Mouse (Mus musculus): ENCODE data around the gene Nup54. TPM values are rescaled to one million over a fixed set of nuclear protein-coding genes. Genes with fewer than 3 reads are reported as not detected.
A peak's percentile ranks its signal among the peaks of the same experiment; 100 is the strongest.

The Nup54 gene
- polyA plus RNA-seq, 1 experiment from 2014 or later: 54.1 TPM

DNA sequence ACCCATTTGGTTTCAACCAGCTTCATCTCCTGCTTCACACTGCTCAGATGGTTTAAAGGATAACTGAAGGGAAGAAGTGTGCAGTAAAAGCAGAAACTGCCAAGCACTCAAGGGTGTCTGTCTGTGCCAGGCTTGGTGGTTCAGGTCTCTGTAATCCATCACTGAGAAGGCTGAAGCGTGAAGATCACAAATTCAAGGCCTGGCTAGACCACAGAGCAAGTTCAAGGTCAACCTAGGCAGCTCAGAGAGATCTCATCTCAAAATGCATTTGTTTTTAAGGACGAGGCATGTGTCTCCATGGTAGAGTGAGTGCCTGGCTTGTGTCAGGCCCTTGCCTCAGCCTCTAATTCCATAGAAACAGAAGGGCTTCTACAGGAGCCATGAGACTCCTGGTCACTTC, 10.0 kb upstream of the Nup54 start:
- Histone ChIP-seq H3K9me3 (replicated peaks) (no peaks in the 10 kb centered on the region), H3K27me3 (no peaks in the 10 kb centered on the region), H3K9ac (no peak overlapping the region), H3K4me2 (no peak overlapping the region), H3K27ac (no peak overlapping the region), H3K4me3 (replicated peaks) (no peak overlapping the region), H3K36me3 (peaks cover 43% of the 10 kb centered on the region), H3K4me1 (no peaks in the 10 kb centered on the region)
- no peak for ATAC-seq (replicated peaks; ENCODE audit: low FRiP score)
- 84% methylated on average over 2 of the region's 2 CpGs for WGBS

GRCm38 (mm10) chr5:92442914-92443313, 7.9 kb upstream of the Nup54 start:
- Histone ChIP-seq H3K4me3 (replicated peaks) (no peak overlapping the region), H3K27ac (no peak overlapping the region), H3K9me3 (replicated peaks) (no peaks in the 10 kb centered on the region), H3K4me2 (no peak overlapping the region), H3K9ac (no peak overlapping the region), H3K36me3 (peaks cover 28% of the 10 kb centered on the region), H3K27me3 (no peaks in the 10 kb centered on the region), H3K4me1 (no peaks in the 10 kb centered on the region)
- ATAC-seq (replicated peaks; ENCODE audit: low FRiP score): no peak
- WGBS: 81% methylated on average over 7 of the region's 7 CpGs

DNA sequence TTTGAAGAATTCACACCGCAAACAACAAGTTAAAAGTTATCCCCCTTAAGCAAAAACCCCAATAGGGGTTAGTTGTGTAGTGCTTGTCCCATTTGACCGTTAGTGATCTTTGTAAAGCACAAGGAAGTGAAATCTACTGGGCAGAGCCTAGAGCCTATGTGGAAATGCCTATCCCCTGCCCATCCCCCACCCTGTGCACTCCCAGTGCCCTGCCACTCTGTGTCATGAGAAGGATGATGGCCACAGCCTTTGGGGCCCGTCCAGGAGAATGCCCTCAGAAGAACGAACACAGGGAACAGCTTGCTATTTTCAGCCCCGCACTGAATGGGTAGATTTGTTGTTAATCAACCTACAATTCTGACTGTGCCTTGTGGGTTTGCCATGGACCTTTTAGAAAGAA, 6.5 kb upstream of the Nup54 start:
- Histone ChIP-seq H3K27me3 (no peaks in the 10 kb centered on the region), H3K9me3 (replicated peaks) (no peaks in the 10 kb centered on the region), H3K27ac (no peak overlapping the region), H3K36me3 (peaks cover 13% of the 10 kb centered on the region; the same call in 1 of the 2 replicates), H3K4me2 (no peak overlapping the region), H3K4me3 (replicated peaks) (no peak overlapping the region), H3K4me1 (no peaks in the 10 kb centered on the region), H3K9ac (no peak overlapping the region)
- ATAC-seq (replicated peaks; ENCODE audit: low FRiP score): no peak
- WGBS: 61% methylated on average over 5 of the region's 5 CpGs

GRCm38 (mm10) chr5:92438540-92438939, 3.5 kb upstream of the Nup54 start:
- ATAC-seq (replicated peaks; ENCODE audit: low FRiP score): no peak
- WGBS: 87% methylated on average over 8 of the region's 8 CpGs
- H3K27me3 ChIP-seq: no peaks in the 10 kb centered on the region
- no peaks in the 10 kb centered on the region for H3K9me3 ChIP-seq (replicated peaks)
- H3K4me2 ChIP-seq: no peak overlapping the region
- peaks cover 5% of the 10 kb centered on the region; the same call in 1 of the 2 replicates for H3K4me1 ChIP-seq
- no peak overlapping the region for H3K4me3 ChIP-seq (replicated peaks)
- H3K27ac ChIP-seq: no peak overlapping the region
- H3K9ac ChIP-seq: no peak overlapping the region
- H3K36me3 ChIP-seq: no peaks in the 10 kb centered on the region

DNA sequence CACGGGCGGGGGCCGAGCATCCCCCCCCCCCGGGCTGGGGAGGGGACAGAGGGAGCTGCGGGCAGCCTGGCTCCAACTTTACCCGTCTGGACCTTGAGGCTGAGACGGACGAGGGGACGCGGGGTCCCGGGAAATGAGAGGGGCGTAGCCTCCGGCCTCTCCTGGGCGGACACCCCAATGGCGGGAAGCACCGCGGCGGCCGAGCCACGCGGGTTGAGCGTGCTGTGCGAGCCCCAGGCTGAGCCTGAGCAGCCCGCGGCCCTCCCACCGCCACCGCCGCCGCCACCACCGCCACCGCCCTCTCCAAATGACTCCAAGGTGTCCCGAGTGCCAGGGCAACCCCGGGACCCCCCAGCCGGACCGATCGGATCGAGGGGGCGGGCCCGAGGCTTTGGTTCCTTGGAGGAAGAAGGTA, 441 bp downstream of the Nup54 start:
- peak overlapping the region; percentile 84 for H3K4me2 ChIP-seq
- peak overlapping the region; percentile 90 for H3K9ac ChIP-seq
- ATAC-seq (replicated peaks; ENCODE audit: low FRiP score): peak; percentile 88
- H3K4me3 ChIP-seq (replicated peaks): peak overlapping the region; percentile 86
- peaks cover 8% of the 10 kb centered on the region for H3K36me3 ChIP-seq
- under 1% methylated on average over 38 of the region's 39 CpGs for WGBS
- peaks cover 9% of the 10 kb centered on the region for H3K4me1 ChIP-seq
- no peaks in the 10 kb centered on the region for H3K9me3 ChIP-seq (replicated peaks)
- no peaks in the 10 kb centered on the region for H3K27me3 ChIP-seq
- peak overlapping the region; percentile 87 for H3K27ac ChIP-seq

- H3K27ac ChIP-seq: no peak overlapping the region
- H3K9ac ChIP-seq: peak overlapping the region; percentile 90
- under 1% methylated on average over 12 of the region's 12 CpGs for WGBS
- H3K9me3 ChIP-seq (replicated peaks): no peaks in the 10 kb centered on the region
- peaks cover 9% of the 10 kb centered on the region for H3K4me1 ChIP-seq
- no peak for ATAC-seq (replicated peaks; ENCODE audit: low FRiP score)
- H3K36me3 ChIP-seq: peaks cover 13% of the 10 kb centered on the region
- H3K4me2 ChIP-seq: peak overlapping the region; percentile 84
- H3K27me3 ChIP-seq: no peaks in the 10 kb centered on the region
- peak overlapping the region; percentile 86 for H3K4me3 ChIP-seq (replicated peaks)
These were observed 949 bp downstream of the Nup54 start for GRCm38 (mm10) chr5:92434070-92434469.

- H3K9ac ChIP-seq: no peak overlapping the region
- H3K27ac ChIP-seq: no peak overlapping the region
- peaks cover 37% of the 10 kb centered on the region for H3K36me3 ChIP-seq
- H3K4me1 ChIP-seq: peaks cover 9% of the 10 kb centered on the region
- ATAC-seq (replicated peaks; ENCODE audit: low FRiP score): no peak
- no peaks in the 10 kb centered on the region for H3K27me3 ChIP-seq
- H3K4me3 ChIP-seq (replicated peaks): no peak overlapping the region
- H3K9me3 ChIP-seq (replicated peaks): no peaks in the 10 kb centered on the region
- no peak overlapping the region for H3K4me2 ChIP-seq
- 84% methylated on average over 7 of the region's 7 CpGs for WGBS
These were observed 3.4 kb downstream of the Nup54 start for GRCm38 (mm10) chr5:92431611-92432010.

DNA sequence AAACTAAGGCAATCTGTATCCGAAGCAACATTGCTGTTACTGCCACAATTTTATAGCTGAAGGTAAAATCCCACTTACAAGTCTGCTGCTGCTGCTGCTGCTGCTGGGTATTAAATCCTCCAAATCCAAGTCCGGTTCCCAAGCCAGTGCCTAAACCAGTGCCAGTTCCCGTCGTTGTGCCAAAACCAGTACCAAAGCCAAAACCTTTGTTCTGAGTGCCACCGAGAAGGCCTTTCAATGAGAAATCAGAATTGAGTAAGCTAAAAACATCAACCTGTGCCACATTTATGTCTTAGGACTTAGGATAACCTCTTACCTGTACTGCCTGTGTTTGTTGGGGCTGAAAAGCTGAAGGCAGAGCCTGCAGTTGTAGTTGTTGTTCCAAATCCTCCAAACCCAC, 4.3 kb downstream of the Nup54 start:
- no peaks in the 10 kb centered on the region for H3K9me3 ChIP-seq (replicated peaks)
- H3K4me1 ChIP-seq: peaks cover 9% of the 10 kb centered on the region
- no peaks in the 10 kb centered on the region for H3K27me3 ChIP-seq
- ATAC-seq (replicated peaks; ENCODE audit: low FRiP score): no peak
- no peak overlapping the region for H3K27ac ChIP-seq
- peaks cover 42% of the 10 kb centered on the region for H3K36me3 ChIP-seq
- H3K4me2 ChIP-seq: no peak overlapping the region
- WGBS: 91% methylated on average over 5 of the region's 5 CpGs
- H3K9ac ChIP-seq: no peak overlapping the region
- no peak overlapping the region for H3K4me3 ChIP-seq (replicated peaks)

- Histone ChIP-seq H3K9ac (no peak overlapping the region), H3K36me3 (peaks cover 92% of the 10 kb centered on the region), H3K4me3 (replicated peaks) (no peak overlapping the region), H3K9me3 (replicated peaks) (no peaks in the 10 kb centered on the region), H3K27ac (no peak overlapping the region), H3K4me2 (no peak overlapping the region), H3K4me1 (no peaks in the 10 kb centered on the region), H3K27me3 (no peaks in the 10 kb centered on the region)
- ATAC-seq (replicated peaks; ENCODE audit: low FRiP score): no peak
- WGBS: 95% methylated on average over 11 of the region's 11 CpGs
These were observed 10.9 kb downstream of the Nup54 start for GRCm38 (mm10) chr5:92424126-92424525.

DNA sequence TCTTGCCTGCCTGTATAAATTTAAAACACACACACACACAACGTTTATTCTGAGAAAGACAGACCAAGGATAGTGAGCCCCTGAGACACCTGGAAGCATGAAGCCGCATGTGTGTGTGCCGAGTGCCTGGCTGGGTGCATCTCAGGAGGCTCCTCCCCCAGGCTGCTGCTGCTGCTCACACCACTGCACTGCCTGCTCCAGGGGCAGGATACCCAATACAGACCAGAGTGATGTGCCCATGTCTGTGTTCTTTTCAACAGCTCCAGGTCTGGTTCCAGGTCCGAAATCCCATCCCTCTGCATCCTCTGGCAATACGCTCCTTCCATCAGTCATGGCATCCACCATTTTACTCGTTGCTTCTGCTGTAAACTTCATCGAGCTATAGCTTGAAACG, 21.0 kb downstream of the Nup54 start:
- H3K4me1 ChIP-seq: no peaks in the 10 kb centered on the region
- no peak overlapping the region for H3K4me2 ChIP-seq
- no peaks in the 10 kb centered on the region for H3K9me3 ChIP-seq (replicated peaks)
- H3K4me3 ChIP-seq (replicated peaks): no peak overlapping the region
- H3K27me3 ChIP-seq: no peaks in the 10 kb centered on the region
- ATAC-seq (replicated peaks; ENCODE audit: low FRiP score): no peak
- peaks cover 45% of the 10 kb centered on the region for H3K36me3 ChIP-seq
- 85% methylated on average over 8 of the region's 8 CpGs for WGBS
- no peak overlapping the region for H3K27ac ChIP-seq
- H3K9ac ChIP-seq: no peak overlapping the region

- Histone ChIP-seq H3K4me3 (replicated peaks) (no peak overlapping the region), H3K36me3 (peaks cover 42% of the 10 kb centered on the region), H3K9ac (no peak overlapping the region), H3K4me1 (no peaks in the 10 kb centered on the region), H3K4me2 (no peak overlapping the region), H3K27ac (no peak overlapping the region), H3K9me3 (replicated peaks) (no peaks in the 10 kb centered on the region), H3K27me3 (no peaks in the 10 kb centered on the region)
- 79% methylated on average over 11 of the region's 11 CpGs for WGBS
- no peak for ATAC-seq (replicated peaks; ENCODE audit: low FRiP score)
These were observed 21.6 kb downstream of the Nup54 start for GRCm38 (mm10) chr5:92413271-92413981.

DNA sequence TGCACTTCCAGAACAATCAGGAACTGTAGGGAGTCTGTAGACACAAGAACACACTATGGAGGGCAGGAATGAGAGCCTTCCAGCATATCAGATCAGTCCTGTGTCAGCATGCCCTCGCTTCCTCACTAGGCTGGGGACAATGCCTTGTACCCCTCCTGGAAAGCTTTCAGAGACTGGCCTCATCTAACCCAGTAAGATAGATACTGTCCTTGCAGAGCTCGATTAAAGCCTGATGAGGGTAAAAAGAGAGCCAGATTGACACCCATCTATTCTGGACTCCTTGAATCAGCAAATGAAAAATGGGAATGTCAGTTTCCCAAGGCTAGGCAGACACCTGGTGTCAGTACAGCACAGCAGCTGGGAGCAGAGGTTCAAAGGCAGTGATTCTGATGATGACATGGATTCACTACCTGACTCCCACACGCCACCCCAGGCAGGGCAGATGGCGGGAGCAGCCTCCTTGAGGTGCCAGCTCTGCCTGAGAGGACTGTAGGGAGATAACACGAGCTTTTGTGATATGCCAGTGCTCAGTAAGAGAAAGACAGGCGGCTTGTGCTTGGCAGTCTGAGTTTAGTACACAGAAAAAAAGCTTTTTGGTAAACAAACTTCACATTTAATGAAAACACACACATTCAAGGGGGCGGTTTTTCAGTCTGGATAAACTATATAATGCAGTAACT, 23.4 kb downstream of the Nup54 start:
- H3K9me3 ChIP-seq (replicated peaks): no peaks in the 10 kb centered on the region
- no peak overlapping the region for H3K9ac ChIP-seq
- H3K36me3 ChIP-seq: peaks cover 24% of the 10 kb centered on the region
- H3K4me3 ChIP-seq (replicated peaks): no peak overlapping the region
- H3K27ac ChIP-seq: no peak overlapping the region
- no peak for ATAC-seq (replicated peaks; ENCODE audit: low FRiP score)
- H3K4me1 ChIP-seq: no peaks in the 10 kb centered on the region
- 52% methylated on average over 7 of the region's 7 CpGs for WGBS
- H3K4me2 ChIP-seq: no peak overlapping the region
- no peaks in the 10 kb centered on the region for H3K27me3 ChIP-seq
